Mouse (Mus musculus): ENCODE measurements around the gene Aplp2. TPM values are rescaled to one million over a fixed set of nuclear protein-coding genes. Genes with fewer than 3 reads are reported as not detected.

Aplp2 gene
- polyA plus RNA-seq (2016; fragmentation: Nextera tagmentation; extraction: Ambion mirVana) = 213 and 223 TPM in 2 replicates

- Histone ChIP-seq H3K9ac (peak within 1 kb of the TSS; percentile 95), H3K4me2 (peak within 1 kb of the TSS; percentile 87), H3K36me3 (replicated peaks) (no peaks in the 10 kb centered on the region), H3K9me3 (no peaks in the 10 kb centered on the region), H3K27ac (peak within 1 kb of the TSS; percentile 96), H3K4me1 (peaks cover 28% of the 10 kb centered on the region), H3K27me3 (no peaks in the 10 kb centered on the region), H3K4me3 (replicated peaks) (peak within 1 kb of the TSS; percentile 95)
- under 1% methylated on average over 56 of the region's 63 CpGs for WGBS
- peak; percentile 100 for ATAC-seq (ENCODE audit: low FRiP score)
Observed at GRCm38 (mm10) chr9:31211690-31212499, at the start of gene Aplp2. TSS of gene Aplp2 (minus strand) at chr9:31211815.

DNA sequence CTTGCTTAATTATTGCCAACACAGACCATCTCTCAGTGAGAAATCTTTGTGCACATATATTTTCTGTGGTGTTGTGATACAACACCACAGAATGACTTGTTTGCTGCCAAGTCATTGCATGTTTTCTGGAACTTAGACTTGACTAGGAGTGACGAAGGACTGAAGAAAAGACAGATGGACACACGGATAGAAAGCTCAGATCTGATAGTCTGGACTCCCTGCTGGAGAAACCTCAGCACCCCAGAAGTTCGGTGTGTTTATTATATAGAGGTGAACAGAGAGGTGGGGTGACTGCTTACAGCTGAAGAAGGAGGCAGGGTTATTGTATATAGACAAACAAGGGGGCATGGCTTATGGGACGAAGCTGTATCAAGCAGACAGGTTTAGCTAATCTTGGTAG is 48.6 kb upstream of the Aplp2 start:
- Histone ChIP-seq H3K36me3 (replicated peaks) (no peaks in the 10 kb centered on the region), H3K4me1 (no peaks in the 10 kb centered on the region), H3K9ac (no peak overlapping the region), H3K4me2 (no peak overlapping the region), H3K27ac (no peak overlapping the region), H3K4me3 (replicated peaks) (no peak overlapping the region), H3K27me3 (no peaks in the 10 kb centered on the region), H3K9me3 (no peaks in the 10 kb centered on the region)
- no peak for ATAC-seq (ENCODE audit: low FRiP score)
- 78% methylated on average over 4 of the region's 4 CpGs for WGBS

- Histone ChIP-seq H3K9me3 (no peaks in the 10 kb centered on the region), H3K4me1 (no peaks in the 10 kb centered on the region), H3K9ac (no peak overlapping the region), H3K27me3 (no peaks in the 10 kb centered on the region), H3K4me2 (no peak overlapping the region), H3K27ac (no peak overlapping the region), H3K36me3 (replicated peaks) (no peaks in the 10 kb centered on the region), H3K4me3 (replicated peaks) (no peak overlapping the region)
- WGBS = 86% methylated on average over 3 of the region's 3 CpGs
- no peak for ATAC-seq (ENCODE audit: low FRiP score)
Observed at GRCm38 (mm10) chr9:31258237-31258636, 46.6 kb upstream of the Aplp2 start.

- no peak overlapping the region for H3K9ac ChIP-seq
- no peaks in the 10 kb centered on the region for H3K9me3 ChIP-seq
- H3K36me3 ChIP-seq (replicated peaks) = no peaks in the 10 kb centered on the region
- WGBS = 57% methylated on average over 7 of the region's 7 CpGs
- H3K27ac ChIP-seq = no peak overlapping the region
- H3K4me1 ChIP-seq = no peaks in the 10 kb centered on the region
- no peak overlapping the region for H3K4me3 ChIP-seq (replicated peaks)
- no peaks in the 10 kb centered on the region for H3K27me3 ChIP-seq
- no peak for ATAC-seq (ENCODE audit: low FRiP score)
- no peak overlapping the region for H3K4me2 ChIP-seq
Observed at GRCm38 (mm10) chr9:31255953-31256352, 44.3 kb upstream of the Aplp2 start.

- Histone ChIP-seq H3K27me3 (no peaks in the 10 kb centered on the region), H3K9me3 (no peaks in the 10 kb centered on the region), H3K36me3 (replicated peaks) (no peaks in the 10 kb centered on the region), H3K9ac (no peak overlapping the region), H3K4me3 (replicated peaks) (no peak overlapping the region), H3K4me2 (no peak overlapping the region), H3K4me1 (no peaks in the 10 kb centered on the region), H3K27ac (no peak overlapping the region)
- 91% methylated on average over 7 of the region's 7 CpGs for WGBS
- ATAC-seq (ENCODE audit: low FRiP score) = no peak
Observed at GRCm38 (mm10) chr9:31254697-31255004, 43.0 kb upstream of the Aplp2 start.

DNA sequence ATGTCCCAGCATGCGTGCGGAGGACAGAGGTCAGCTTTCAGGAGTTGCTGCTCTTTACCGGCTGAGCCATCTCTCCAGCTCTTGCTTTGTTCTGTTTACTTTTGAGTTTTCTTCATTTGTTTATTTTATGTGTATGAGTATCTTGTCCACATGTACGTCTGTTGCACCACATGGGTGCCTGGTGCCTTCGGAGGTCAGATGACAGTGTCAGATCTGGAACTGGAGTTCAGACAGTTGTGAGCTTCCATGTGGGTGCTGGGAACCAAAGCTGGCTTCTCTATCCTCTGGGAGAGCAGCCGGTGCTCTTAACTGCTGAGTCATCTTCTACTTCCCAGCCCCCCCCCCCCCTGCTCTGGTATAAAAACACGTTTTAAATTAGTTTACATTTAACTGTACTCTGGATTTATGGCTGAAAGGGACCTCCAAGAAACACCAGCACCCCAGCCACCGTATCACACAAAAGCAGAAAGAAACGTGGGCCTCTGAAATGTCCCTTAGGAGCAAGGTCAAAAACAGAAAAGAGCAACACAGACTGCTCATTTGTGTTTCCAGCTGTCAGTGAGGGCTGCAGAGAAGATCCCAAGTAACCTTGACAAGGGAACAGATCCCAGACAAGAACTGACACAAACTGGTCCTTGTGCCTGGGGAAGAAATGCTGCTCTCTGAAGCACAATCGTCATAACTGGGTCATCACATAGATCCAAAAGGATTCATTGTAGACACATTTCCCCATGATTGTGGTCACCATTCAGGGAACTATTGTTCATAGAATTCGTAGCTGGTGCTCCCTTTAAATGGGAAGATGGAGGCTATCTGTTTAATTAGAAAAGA is 42.5 kb upstream of the Aplp2 start:
- Histone ChIP-seq H3K4me1 (no peaks in the 10 kb centered on the region), H3K9me3 (no peaks in the 10 kb centered on the region), H3K36me3 (replicated peaks) (no peaks in the 10 kb centered on the region), H3K9ac (no peak overlapping the region), H3K27ac (no peak overlapping the region), H3K4me3 (replicated peaks) (no peak overlapping the region), H3K27me3 (no peaks in the 10 kb centered on the region), H3K4me2 (no peak overlapping the region)
- no peak for ATAC-seq (ENCODE audit: low FRiP score)
- WGBS = 80% methylated on average over 11 of the region's 11 CpGs

DNA sequence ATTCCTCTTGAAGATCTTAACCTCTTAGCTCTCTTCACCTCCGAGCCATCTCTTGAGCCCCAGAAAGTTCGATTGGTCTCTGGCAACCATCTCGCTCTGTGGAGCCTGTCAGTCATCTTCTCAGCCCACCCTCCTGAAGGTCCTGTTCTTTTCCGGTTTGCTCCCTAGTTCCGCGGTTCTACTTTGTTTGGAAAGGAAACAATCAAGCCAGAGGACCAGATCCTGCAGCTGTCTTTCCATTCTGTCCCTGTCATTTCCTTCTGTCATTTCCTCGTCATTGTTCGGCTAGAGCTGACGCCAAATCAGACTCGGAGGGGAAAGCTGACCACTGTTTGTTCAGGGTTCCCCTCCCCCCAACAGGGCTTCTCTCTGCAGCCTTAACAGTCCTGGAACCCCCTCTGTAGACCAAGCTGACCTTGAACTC is 41.7 kb upstream of the Aplp2 start:
- H3K9me3 ChIP-seq = no peaks in the 10 kb centered on the region
- no peak overlapping the region for H3K9ac ChIP-seq
- ATAC-seq (ENCODE audit: low FRiP score) = no peak
- H3K27ac ChIP-seq = no peak overlapping the region
- no peaks in the 10 kb centered on the region for H3K4me1 ChIP-seq
- no peaks in the 10 kb centered on the region for H3K27me3 ChIP-seq
- H3K36me3 ChIP-seq (replicated peaks) = no peaks in the 10 kb centered on the region
- no peak overlapping the region for H3K4me3 ChIP-seq (replicated peaks)
- no peak overlapping the region for H3K4me2 ChIP-seq
- WGBS = 69% methylated on average over 10 of the region's 10 CpGs

GRCm38 (mm10) chr9:31252182-31252799 is 40.7 kb upstream of the Aplp2 start:
- Histone ChIP-seq H3K4me3 (replicated peaks) (no peak overlapping the region), H3K4me1 (no peaks in the 10 kb centered on the region), H3K9ac (no peak overlapping the region), H3K4me2 (no peak overlapping the region), H3K9me3 (no peaks in the 10 kb centered on the region), H3K27me3 (no peaks in the 10 kb centered on the region), H3K27ac (no peak overlapping the region), H3K36me3 (replicated peaks) (no peaks in the 10 kb centered on the region)
- 85% methylated on average over 10 of the region's 10 CpGs for WGBS
- ATAC-seq (ENCODE audit: low FRiP score) = no peak

GRCm38 (mm10) chr9:31247447-31248220 is 36.0 kb upstream of the Aplp2 start:
- 0 out of 2 replicates have a peak, but pooled peaks cover 3% of the 10 kb centered on the region for H3K27me3 ChIP-seq
- no peak overlapping the region for H3K4me2 ChIP-seq
- ATAC-seq (ENCODE audit: low FRiP score) = no peak
- H3K4me1 ChIP-seq = no peaks in the 10 kb centered on the region
- no peaks in the 10 kb centered on the region for H3K36me3 ChIP-seq (replicated peaks)
- no peak overlapping the region for H3K4me3 ChIP-seq (replicated peaks)
- WGBS = 87% methylated on average over 8 of the region's 8 CpGs
- no peak overlapping the region for H3K9ac ChIP-seq
- H3K9me3 ChIP-seq = no peaks in the 10 kb centered on the region
- H3K27ac ChIP-seq = no peak overlapping the region

- H3K4me1 ChIP-seq = no peaks in the 10 kb centered on the region
- no peak overlapping the region for H3K27ac ChIP-seq
- H3K9me3 ChIP-seq = no peaks in the 10 kb centered on the region
- no peak overlapping the region for H3K4me3 ChIP-seq (replicated peaks)
- no peak overlapping the region for H3K9ac ChIP-seq
- no peaks in the 10 kb centered on the region for H3K36me3 ChIP-seq (replicated peaks)
- 67% methylated on average over 6 of the region's 6 CpGs for WGBS
- ATAC-seq (ENCODE audit: low FRiP score) = no peak
- H3K4me2 ChIP-seq = no peak overlapping the region
- 0 out of 2 replicates have a peak, but pooled peaks cover 3% of the 10 kb centered on the region for H3K27me3 ChIP-seq
Observed at GRCm38 (mm10) chr9:31246421-31246820, 34.8 kb upstream of the Aplp2 start.

DNA sequence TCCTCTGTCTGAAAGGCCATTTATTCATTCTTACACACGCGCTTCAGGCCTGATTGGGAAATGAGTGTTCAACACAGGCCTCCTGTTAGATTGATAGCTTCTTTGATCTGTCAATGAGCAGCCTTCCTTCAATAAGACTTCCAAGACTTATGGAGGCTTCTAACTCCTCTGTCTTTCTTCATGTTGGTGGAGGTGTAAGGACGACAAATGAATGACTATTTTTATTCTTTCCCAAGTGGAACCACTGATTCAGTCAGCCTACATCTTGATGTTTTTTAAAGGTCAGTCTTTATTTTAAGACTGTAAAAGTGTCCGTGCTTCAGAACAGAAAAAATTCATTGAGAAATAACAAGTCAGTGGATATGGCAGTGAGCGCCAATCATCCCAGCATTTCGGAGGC is 33.4 kb upstream of the Aplp2 start:
- ATAC-seq (ENCODE audit: low FRiP score) = no peak
- Histone ChIP-seq H3K27me3 (0 out of 2 replicates have a peak, but pooled peaks cover 3% of the 10 kb centered on the region), H3K4me3 (replicated peaks) (no peak overlapping the region), H3K4me2 (no peak overlapping the region), H3K9me3 (no peaks in the 10 kb centered on the region), H3K27ac (no peak overlapping the region), H3K36me3 (replicated peaks) (no peaks in the 10 kb centered on the region), H3K4me1 (no peaks in the 10 kb centered on the region), H3K9ac (no peak overlapping the region)
- WGBS = 94% methylated on average over 6 of the region's 6 CpGs

GRCm38 (mm10) chr9:31243939-31244333 is 32.3 kb upstream of the Aplp2 start:
- ATAC-seq (ENCODE audit: low FRiP score) = no peak
- Histone ChIP-seq H3K9me3 (peaks cover 5% of the 10 kb centered on the region; the same call in 1 of the 2 replicates), H3K9ac (no peak overlapping the region), H3K27me3 (0 out of 2 replicates have a peak, but pooled peaks cover 3% of the 10 kb centered on the region), H3K36me3 (replicated peaks) (no peaks in the 10 kb centered on the region), H3K4me3 (replicated peaks) (no peak overlapping the region), H3K27ac (no peak overlapping the region), H3K4me2 (no peak overlapping the region), H3K4me1 (no peaks in the 10 kb centered on the region)
- 83% methylated on average over 5 of the region's 5 CpGs for WGBS
